Mouse (Mus musculus): ENCODE measurements around the gene Gm37240.

DNA sequence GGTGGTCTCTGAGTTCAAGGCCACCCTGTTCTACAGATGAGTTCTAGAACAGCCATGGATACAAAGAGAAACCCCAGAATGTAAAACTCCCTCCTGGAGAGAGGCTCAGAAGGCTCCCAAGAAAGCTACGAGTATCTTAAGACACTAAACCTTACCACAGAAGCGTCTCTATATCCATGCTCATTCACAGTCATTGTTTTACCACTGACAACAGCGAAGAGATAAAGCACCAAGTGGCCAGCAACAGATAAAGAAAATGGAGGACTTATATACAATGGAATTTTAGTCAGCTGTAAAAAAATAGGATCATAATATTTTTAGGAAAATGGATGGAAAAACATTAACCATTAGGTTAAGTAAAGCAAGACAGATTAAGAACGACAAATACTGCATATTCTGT lies 1382.1 kb downstream of the Gm37240 start:
- TF ChIP-seq CTCF (IDR thresholded peaks at IDR 0.05; ENCODE audit: low read depth, low read length) (no peak), POLR2A (IDR thresholded peaks at IDR 0.05; ENCODE audit: borderline replicate concordance, low read depth, low read length) (no peak)

Data from bone marrow macrophage, adult 2 months (primary cell).